Mouse (Mus musculus): Measurements from ENCODE around the gene Mpv17.

The Mpv17 gene

GRCm38 (mm10) chr5:31105814-31106335 is 48.2 kb downstream of the Mpv17 start, which contains the start of gene Dnajc5g:
Gene Dnajc5g (plus strand): TSS chr5:31106285.
- no peak for DNase-seq (ENCODE audit: low spot score in 2 of 2)

GRCm38 (mm10) chr5:31095711-31096480 is 58.2 kb downstream of the Mpv17 start:
- DNase-seq (ENCODE audit: low spot score in 2 of 2), result no peak

GRCm38 (mm10) chr5:31094799-31095691 is 59.0 kb downstream of the Mpv17 start:
- peak in 1 of 2 experiments; percentile 60 for DNase-seq (ENCODE audit: low spot score in 2 of 2)

- no peak for DNase-seq (ENCODE audit: low spot score in 2 of 2)
Measured at GRCm38 (mm10) chr5:31094100-31094798, 59.8 kb downstream of the Mpv17 start.

GRCm38 (mm10) chr5:31093151-31094041 is 60.7 kb downstream of the Mpv17 start:
- no peak for DNase-seq (ENCODE audit: low spot score in 2 of 2)

GRCm38 (mm10) chr5:31092231-31092975 is 61.6 kb downstream of the Mpv17 start:
- no peak for DNase-seq (ENCODE audit: low spot score in 2 of 2)
